Mouse (Mus musculus) retina, postnatal 1 day (tissue): ENCODE data around the gene Tex19.2.

Experiments
- DNase-seq: peaks from one replicate; pipeline ENCODE4 v3.0.0-alpha.2; 2012

Gene Tex19.2

GRCm38 (mm10) chr11:121118577-121118976 lies at the start of gene Tex19.2:
Gene Tex19.2 (minus strand): TSS chr11:121118677.
- DNase-seq, result no peak

GRCm38 (mm10) chr11:121163751-121164150 lies 45.3 kb upstream of the Tex19.2 start:
- no peak for DNase-seq

- DNase-seq, result no peak
Observed at GRCm38 (mm10) chr11:121160636-121161346, 42.3 kb upstream of the Tex19.2 start.

GRCm38 (mm10) chr11:121159971-121160370 lies 41.5 kb upstream of the Tex19.2 start, which contains the start of gene Uts2r:
Gene Uts2r (plus strand): TSS chr11:121160271.
- DNase-seq, result no peak

GRCm38 (mm10) chr11:121156411-121156891 lies 38.0 kb upstream of the Tex19.2 start:
- DNase-seq, result peak; percentile 62

GRCm38 (mm10) chr11:121154203-121154602 lies 35.7 kb upstream of the Tex19.2 start:
- DNase-seq, result no peak

GRCm38 (mm10) chr11:121148193-121148592 lies 29.7 kb upstream of the Tex19.2 start:
- no peak for DNase-seq

- no peak for DNase-seq
Observed at GRCm38 (mm10) chr11:121145865-121146264, 27.4 kb upstream of the Tex19.2 start, which contains the start of gene Tex19.1. Gene Tex19.1 (plus strand): TSS chr11:121146143.

- DNase-seq, result no peak
Observed at GRCm38 (mm10) chr11:121143325-121144015, 25.0 kb upstream of the Tex19.2 start.

- DNase-seq, result peak; percentile 40
Observed at GRCm38 (mm10) chr11:121138732-121139131, 20.3 kb upstream of the Tex19.2 start.

- no peak for DNase-seq
Observed at GRCm38 (mm10) chr11:121137682-121138081, 19.2 kb upstream of the Tex19.2 start.

GRCm38 (mm10) chr11:121134600-121134999 lies 16.1 kb upstream of the Tex19.2 start:
- DNase-seq, result no peak

GRCm38 (mm10) chr11:121129616-121130015 lies 11.1 kb upstream of the Tex19.2 start:
- no peak for DNase-seq

GRCm38 (mm10) chr11:121127441-121127840 lies 9.0 kb upstream of the Tex19.2 start:
- no peak for DNase-seq

GRCm38 (mm10) chr11:121126395-121126794 lies 7.9 kb upstream of the Tex19.2 start:
- DNase-seq, result peak; percentile 27

- DNase-seq, result no peak
Observed at GRCm38 (mm10) chr11:121125522-121126172, 7.2 kb upstream of the Tex19.2 start.

GRCm38 (mm10) chr11:121123438-121123837 lies 5.0 kb upstream of the Tex19.2 start:
- no peak for DNase-seq

- DNase-seq, result no peak
Observed at GRCm38 (mm10) chr11:121122024-121122670, 3.7 kb upstream of the Tex19.2 start.

- DNase-seq, result no peak
Observed at GRCm38 (mm10) chr11:121121151-121121550, 2.7 kb upstream of the Tex19.2 start.

- DNase-seq, result no peak
Observed at GRCm38 (mm10) chr11:121118106-121118505, 371 bp downstream of the Tex19.2 start.

- DNase-seq, result no peak
Observed at GRCm38 (mm10) chr11:121112091-121112775, 6.2 kb downstream of the Tex19.2 start.

- no peak for DNase-seq
Observed at GRCm38 (mm10) chr11:121111601-121112000, 6.9 kb downstream of the Tex19.2 start.
